Mouse (Mus musculus) midbrain, embryonic 16.5 days (tissue): ENCODE measurements around the gene Cstf3. TPM values are rescaled to one million over a fixed set of nuclear protein-coding genes. Genes with fewer than 3 reads are reported as not detected.

ENCODE experiments used
- ATAC-seq: fragments of 200-750 bp; cut with Nextera tagmentation; 2 replicates; pipeline ENCODE4 v1.8.0; 2017; ENCODE audit warnings: moderate TSS enrichment
- H3K27ac ChIP-seq: fragments of 300-500 bp; sonication (generic); 2 replicates; pipeline ENCODE4 v1.5.1; 2014; ENCODE audit warnings: mild to moderate bottlenecking, low read length, mixed read lengths
- H3K27me3 ChIP-seq: fragments of 300-500 bp; sonication (generic); 2 replicates; pipeline ENCODE4 v1.6.1; 2014; ENCODE audit warnings: low read depth, low read length, mixed read lengths; ENCODE audit not compliant: control insufficient read depth, insufficient read depth
- H3K36me3 ChIP-seq: fragments of 300-500 bp; sonication (generic); 2 replicates; pipeline ENCODE4 v1.6.1; 2014; ENCODE audit warnings: mild to moderate bottlenecking, low read length, moderate library complexity, mixed read lengths; ENCODE audit not compliant: control insufficient read depth, insufficient read depth
- H3K4me1 ChIP-seq: fragments of 300-500 bp; sonication (generic); 2 replicates; pipeline ENCODE4 v1.6.1; 2014; ENCODE audit warnings: mild to moderate bottlenecking, low read length, mixed read lengths; ENCODE audit not compliant: control insufficient read depth, insufficient read depth
- H3K4me2 ChIP-seq: fragments of 300-500 bp; sonication (generic); 2 replicates; pipeline ENCODE4 v1.6.1; 2014; ENCODE audit warnings: mild to moderate bottlenecking, low read length, mixed read lengths
- H3K4me3 ChIP-seq: fragments of 300-500 bp; sonication (generic); 2 replicates; pipeline ENCODE4 v1.5.1; 2014; ENCODE audit warnings: low read depth, mild to moderate bottlenecking, low read length, moderate library complexity, mixed read lengths
- H3K9ac ChIP-seq: fragments of 300-500 bp; sonication (generic); 2 replicates; pipeline ENCODE4 v1.6.1; 2014; ENCODE audit warnings: low read depth, low read length, mixed read lengths
- H3K9me3 ChIP-seq: fragments of 300-500 bp; sonication (generic); replicated peaks from 2 replicates; pipeline ENCODE4 v1.6.1; 2014; ENCODE audit warnings: mild to moderate bottlenecking, low read length, mixed read lengths; ENCODE audit not compliant: control insufficient read depth, poor library complexity, severe bottlenecking
- WGBS: fragments of 180-500 bp; shearing (Covaris S2); extraction: QIAGEN DNeasy Blood & Tissue Kit; methylation state at CpG from one replicate; pipeline ENCODE4 v1.1.7; 2014; 5-methylcytosine and 5-hydroxymethylcytosine counted together
- polyA plus RNA-seq: library from polyadenylated mRNA; unstranded; fragments of >200 nt; fragmentation: Nextera tagmentation; extraction: Ambion mirVana; gene quantifications from 2 replicates; pipeline ENCODE4 v1.2.1, GENCODE M21; 2015

The Cstf3 gene
- polyA plus RNA-seq, 1 experiment from 2014 or later = 91.3 TPM

- no peaks in the 10 kb centered on the region for H3K36me3 ChIP-seq
- no peak overlapping the region for H3K4me3 ChIP-seq
- H3K9ac ChIP-seq = no peak overlapping the region
- H3K9me3 ChIP-seq = no peaks in the 10 kb centered on the region
- no peaks in the 10 kb centered on the region for H3K4me1 ChIP-seq
- H3K27ac ChIP-seq = no peak overlapping the region
- ATAC-seq = no peak
- H3K27me3 ChIP-seq = no peaks in the 10 kb centered on the region
- WGBS = 76% methylated on average over 5 of the region's 5 CpGs
- no peak overlapping the region for H3K4me2 ChIP-seq
Observed at GRCm38 (mm10) chr2:104576216-104576615, 14.1 kb upstream of the Cstf3 start.

GRCm38 (mm10) chr2:104578021-104578420 lies 12.3 kb upstream of the Cstf3 start:
- no peak overlapping the region for H3K4me3 ChIP-seq
- no peak overlapping the region for H3K4me2 ChIP-seq
- no peaks in the 10 kb centered on the region for H3K9me3 ChIP-seq
- H3K27ac ChIP-seq = no peak overlapping the region
- WGBS = 77% methylated on average over 5 of the region's 5 CpGs
- H3K36me3 ChIP-seq = no peaks in the 10 kb centered on the region
- H3K9ac ChIP-seq = no peak overlapping the region
- no peaks in the 10 kb centered on the region for H3K27me3 ChIP-seq
- no peak for ATAC-seq
- no peaks in the 10 kb centered on the region for H3K4me1 ChIP-seq

GRCm38 (mm10) chr2:104578836-104579604 lies 11.3 kb upstream of the Cstf3 start:
- H3K27me3 ChIP-seq = no peaks in the 10 kb centered on the region
- WGBS = 85% methylated on average over 5 of the region's 5 CpGs
- H3K4me2 ChIP-seq = no peak overlapping the region
- no peaks in the 10 kb centered on the region for H3K9me3 ChIP-seq
- ATAC-seq = no peak
- no peak overlapping the region for H3K27ac ChIP-seq
- no peaks in the 10 kb centered on the region for H3K4me1 ChIP-seq
- H3K36me3 ChIP-seq = no peaks in the 10 kb centered on the region
- no peak overlapping the region for H3K9ac ChIP-seq
- no peak overlapping the region for H3K4me3 ChIP-seq

- no peak for ATAC-seq
- Histone ChIP-seq H3K36me3 (no peaks in the 10 kb centered on the region), H3K4me3 (no peak overlapping the region), H3K4me2 (no peak overlapping the region), H3K4me1 (no peaks in the 10 kb centered on the region), H3K27me3 (no peaks in the 10 kb centered on the region), H3K27ac (no peak overlapping the region), H3K9ac (no peak overlapping the region), H3K9me3 (no peaks in the 10 kb centered on the region)
- 84% methylated on average over 7 of the region's 7 CpGs for WGBS
Observed at GRCm38 (mm10) chr2:104579784-104580446, 10.4 kb upstream of the Cstf3 start.

GRCm38 (mm10) chr2:104581281-104581879 lies 8.9 kb upstream of the Cstf3 start:
- 78% methylated on average over 9 of the region's 9 CpGs for WGBS
- no peak for ATAC-seq
- no peaks in the 10 kb centered on the region for H3K4me1 ChIP-seq

GRCm38 (mm10) chr2:104583032-104583431 lies 7.3 kb upstream of the Cstf3 start:
- no peak for ATAC-seq
- Histone ChIP-seq H3K4me2 (no peak overlapping the region), H3K36me3 (no peaks in the 10 kb centered on the region), H3K9me3 (no peaks in the 10 kb centered on the region), H3K27ac (no peak overlapping the region), H3K27me3 (no peaks in the 10 kb centered on the region), H3K4me1 (no peaks in the 10 kb centered on the region), H3K9ac (no peak overlapping the region), H3K4me3 (no peak overlapping the region)
- 73% methylated on average over 6 of the region's 6 CpGs for WGBS

More at GRCm38 (mm10) chr2:104581281-104581879, 8.9 kb upstream of the Cstf3 start:
- no peak overlapping the region for H3K4me2 ChIP-seq
- no peak overlapping the region for H3K4me3 ChIP-seq
- H3K27me3 ChIP-seq = no peaks in the 10 kb centered on the region
- no peaks in the 10 kb centered on the region for H3K9me3 ChIP-seq
- H3K27ac ChIP-seq = no peak overlapping the region
- H3K9ac ChIP-seq = no peak overlapping the region
- no peaks in the 10 kb centered on the region for H3K36me3 ChIP-seq

GRCm38 (mm10) chr2:104584226-104584625 lies 6.1 kb upstream of the Cstf3 start:
- Histone ChIP-seq H3K9ac (no peak overlapping the region), H3K4me1 (peaks cover 2% of the 10 kb centered on the region)
- WGBS = 71% methylated on average over 7 of the region's 7 CpGs

GRCm38 (mm10) chr2:104585645-104586044 lies 4.7 kb upstream of the Cstf3 start:
- H3K36me3 ChIP-seq = no peaks in the 10 kb centered on the region
- no peak overlapping the region for H3K4me3 ChIP-seq
- no peak overlapping the region for H3K9ac ChIP-seq
- no peak overlapping the region for H3K4me2 ChIP-seq
- no peak overlapping the region for H3K27ac ChIP-seq
- no peaks in the 10 kb centered on the region for H3K9me3 ChIP-seq
- WGBS = 37% methylated on average over 2 of the region's 2 CpGs
- H3K4me1 ChIP-seq = peaks cover 6% of the 10 kb centered on the region
- H3K27me3 ChIP-seq = no peaks in the 10 kb centered on the region
- ATAC-seq = no peak

More at GRCm38 (mm10) chr2:104584226-104584625, 6.1 kb upstream of the Cstf3 start:
- no peaks in the 10 kb centered on the region for H3K36me3 ChIP-seq
- H3K27me3 ChIP-seq = no peaks in the 10 kb centered on the region
- no peak overlapping the region for H3K27ac ChIP-seq
- H3K9me3 ChIP-seq = no peaks in the 10 kb centered on the region
- ATAC-seq = no peak
- no peak overlapping the region for H3K4me2 ChIP-seq
- H3K4me3 ChIP-seq = no peak overlapping the region

GRCm38 (mm10) chr2:104588552-104588951 lies 1.8 kb upstream of the Cstf3 start:
- H3K27ac ChIP-seq = no peak overlapping the region
- H3K4me3 ChIP-seq = no peak overlapping the region
- no peak overlapping the region for H3K4me2 ChIP-seq
- WGBS = 95% methylated on average over 5 of the region's 5 CpGs
- H3K36me3 ChIP-seq = no peaks in the 10 kb centered on the region
- H3K9ac ChIP-seq = no peak overlapping the region
- no peak for ATAC-seq
- H3K27me3 ChIP-seq = no peaks in the 10 kb centered on the region
- no peaks in the 10 kb centered on the region for H3K9me3 ChIP-seq
- peaks cover 21% of the 10 kb centered on the region for H3K4me1 ChIP-seq
